Mouse (Mus musculus): ENCODE data around the gene Cwc25. TPM values are rescaled to one million over a fixed set of nuclear protein-coding genes. Genes with fewer than 3 reads are reported as not detected.
A peak's percentile ranks its signal among the peaks of the same experiment; 100 is the strongest.

The Cwc25 gene
- total RNA-seq (2015; ENCODE audit: low replicate concordance) (8.3 and 13.8 TPM in 2 replicates), total RNA-seq (2017; ENCODE audit: low replicate concordance) (8.8 and 19.1 TPM in 2 replicates)

GRCm38 (mm10) chr11:97766154-97766881 is at the start of gene Cwc25:
Cwc25 (minus strand) TSS chr11:97766556.
- peak; percentile 99 for ATAC-seq (replicated peaks; ENCODE audit: low FRiP score, poor library complexity, severe bottlenecking)

- ATAC-seq (replicated peaks; ENCODE audit: low FRiP score, poor library complexity, severe bottlenecking), result no peak
Observed at GRCm38 (mm10) chr11:97815736-97816135, 49.4 kb upstream of the Cwc25 start.

DNA sequence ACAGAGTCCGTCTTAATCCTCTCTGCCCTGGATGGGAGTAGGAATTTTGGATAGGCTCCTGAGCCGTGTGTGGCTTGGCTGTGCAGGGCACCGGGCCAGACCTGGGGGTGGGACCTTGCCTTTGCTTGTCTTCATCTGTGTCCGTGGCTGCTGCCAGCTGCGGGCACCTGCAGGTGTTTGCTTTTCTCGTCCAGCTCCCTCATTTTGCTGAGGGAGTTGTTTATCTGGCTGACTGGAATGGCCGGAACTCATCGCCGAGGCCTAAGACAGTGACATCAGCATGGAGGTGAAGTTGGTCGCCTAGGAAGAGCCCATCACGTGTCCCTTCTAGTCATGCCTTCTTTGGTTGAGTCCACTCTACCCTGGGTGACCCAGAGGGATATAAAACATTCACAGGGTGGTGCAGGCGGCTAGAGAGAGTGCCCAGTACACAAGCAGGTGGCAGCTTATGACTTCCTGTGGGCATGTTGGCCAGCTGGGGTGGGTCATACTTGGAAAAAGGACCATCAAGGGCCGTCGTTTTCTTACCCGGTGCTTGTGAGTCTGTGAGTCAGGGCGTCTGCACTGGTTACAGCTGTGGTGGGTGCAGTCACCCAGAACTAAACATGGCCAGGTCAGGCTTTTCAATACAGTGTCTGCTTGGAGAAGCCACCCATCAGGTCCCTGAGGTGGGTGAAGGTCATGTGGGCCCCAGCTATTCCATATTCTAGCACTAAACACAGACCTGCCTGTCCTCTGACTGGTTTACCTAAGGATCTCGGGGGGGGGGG is 47.6 kb upstream of the Cwc25 start:
- ATAC-seq (replicated peaks; ENCODE audit: low FRiP score, poor library complexity, severe bottlenecking), result no peak

DNA sequence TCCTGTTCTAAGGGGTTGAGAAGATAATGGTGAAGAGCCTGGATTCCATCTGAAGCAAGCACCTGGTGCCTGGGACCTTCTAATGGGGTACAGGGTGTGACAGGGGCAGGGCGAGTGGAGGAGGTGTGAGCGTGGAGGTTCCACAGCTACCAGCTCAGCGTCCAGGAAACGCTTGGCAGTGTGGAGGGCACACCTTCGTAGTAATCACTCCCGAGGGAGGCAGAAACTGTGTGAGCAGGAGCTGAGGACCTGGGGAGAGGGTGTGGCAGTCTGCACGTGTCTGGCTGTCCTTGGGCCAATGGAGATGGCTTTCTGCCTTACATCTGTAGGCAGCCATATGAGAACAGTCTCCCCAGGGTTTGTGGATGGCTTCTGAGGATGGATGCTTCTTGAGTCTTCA is 46.7 kb upstream of the Cwc25 start:
- ATAC-seq (replicated peaks; ENCODE audit: low FRiP score, poor library complexity, severe bottlenecking), result no peak

- ATAC-seq (replicated peaks; ENCODE audit: low FRiP score, poor library complexity, severe bottlenecking), result no peak
Observed at GRCm38 (mm10) chr11:97812491-97812921, 46.1 kb upstream of the Cwc25 start.

- ATAC-seq (replicated peaks; ENCODE audit: low FRiP score, poor library complexity, severe bottlenecking), result no peak
Observed at GRCm38 (mm10) chr11:97811569-97812362, 45.4 kb upstream of the Cwc25 start.

DNA sequence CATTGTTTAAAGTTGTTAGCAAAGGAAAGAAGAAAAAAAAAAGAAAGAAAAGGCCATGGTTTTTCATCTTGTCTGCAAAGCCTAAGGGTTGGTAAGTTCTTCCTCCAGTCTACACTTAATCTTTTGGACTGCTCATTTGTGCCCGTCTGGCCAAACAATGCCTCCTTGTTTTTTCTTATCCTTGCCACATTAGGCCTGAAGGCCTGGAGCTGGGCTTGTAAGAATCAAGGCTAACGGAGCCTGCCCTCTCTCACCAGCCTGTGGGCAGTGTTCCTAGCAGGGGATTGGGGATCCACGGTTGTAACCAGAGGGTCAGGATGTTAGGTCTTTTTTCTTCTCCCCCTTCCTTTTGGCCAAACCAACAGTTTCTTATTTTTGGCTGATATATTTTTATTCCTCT is 44.6 kb upstream of the Cwc25 start:
- ATAC-seq (replicated peaks; ENCODE audit: low FRiP score, poor library complexity, severe bottlenecking), result no peak

DNA sequence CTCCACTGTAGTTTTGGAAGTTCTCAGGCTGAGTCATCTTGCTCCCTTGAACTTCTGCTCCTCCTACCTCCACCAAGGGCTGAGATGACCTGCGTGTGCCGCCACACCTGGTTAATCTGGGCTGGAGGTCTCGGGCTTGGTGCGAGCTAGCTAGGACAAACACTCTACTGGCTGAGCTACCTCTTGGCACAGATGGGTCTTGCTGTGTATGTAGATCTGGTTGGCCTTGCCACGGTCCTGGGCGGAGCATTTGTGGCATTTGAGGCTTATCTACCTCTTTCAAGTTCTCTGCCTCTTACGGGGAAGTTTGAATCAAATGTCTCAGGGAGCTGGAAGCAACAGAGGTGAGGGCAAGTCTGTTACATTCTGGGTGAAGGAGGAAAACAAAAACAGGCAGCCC is 44.0 kb upstream of the Cwc25 start:
- no peak for ATAC-seq (replicated peaks; ENCODE audit: low FRiP score, poor library complexity, severe bottlenecking)

DNA sequence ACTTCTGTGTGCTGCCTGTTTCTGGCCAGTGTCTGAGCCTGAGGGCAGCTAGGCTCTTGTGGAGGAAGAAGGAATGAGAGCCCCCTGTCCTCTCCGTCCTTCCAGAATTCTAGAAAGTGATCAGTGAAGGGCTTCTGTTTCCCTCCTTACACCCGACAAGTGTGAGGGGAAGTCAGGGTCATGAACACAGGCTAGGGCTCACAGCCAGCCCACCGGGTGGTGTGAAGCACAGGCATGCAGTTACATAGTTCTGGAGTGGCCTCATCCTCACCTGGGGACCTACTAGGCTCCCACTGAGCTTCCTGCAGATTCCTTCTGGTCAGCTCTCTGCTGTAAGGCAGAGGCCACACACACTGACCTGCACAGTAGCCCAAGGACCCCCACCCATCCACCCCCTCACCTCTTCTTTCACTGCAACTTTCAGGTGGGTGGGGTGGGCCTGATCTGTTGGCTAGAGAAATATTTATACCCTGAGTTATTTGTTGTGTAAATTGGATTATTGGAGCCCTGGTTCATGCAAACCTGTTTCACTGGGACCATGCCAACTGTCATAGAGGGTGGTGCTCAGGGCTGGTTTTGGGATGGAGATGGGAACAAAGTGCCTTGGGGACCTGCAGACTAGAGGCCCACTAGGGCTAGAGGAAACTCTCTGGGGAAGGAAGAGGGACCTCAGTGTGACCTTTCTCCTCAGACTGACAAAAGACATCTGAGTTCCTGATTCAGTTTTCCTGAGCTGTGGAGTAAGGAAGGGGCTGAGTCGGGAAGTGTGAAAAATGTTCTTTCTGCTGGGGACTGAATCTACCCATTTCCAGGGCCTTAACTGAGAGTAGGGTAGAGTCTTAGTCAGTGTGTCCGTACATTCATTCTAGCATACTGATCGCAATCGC is 43.1 kb upstream of the Cwc25 start:
- no peak for ATAC-seq (replicated peaks; ENCODE audit: low FRiP score, poor library complexity, severe bottlenecking)

GRCm38 (mm10) chr11:97808621-97809234 is 42.4 kb upstream of the Cwc25 start:
- ATAC-seq (replicated peaks; ENCODE audit: low FRiP score, poor library complexity, severe bottlenecking), result no peak

DNA sequence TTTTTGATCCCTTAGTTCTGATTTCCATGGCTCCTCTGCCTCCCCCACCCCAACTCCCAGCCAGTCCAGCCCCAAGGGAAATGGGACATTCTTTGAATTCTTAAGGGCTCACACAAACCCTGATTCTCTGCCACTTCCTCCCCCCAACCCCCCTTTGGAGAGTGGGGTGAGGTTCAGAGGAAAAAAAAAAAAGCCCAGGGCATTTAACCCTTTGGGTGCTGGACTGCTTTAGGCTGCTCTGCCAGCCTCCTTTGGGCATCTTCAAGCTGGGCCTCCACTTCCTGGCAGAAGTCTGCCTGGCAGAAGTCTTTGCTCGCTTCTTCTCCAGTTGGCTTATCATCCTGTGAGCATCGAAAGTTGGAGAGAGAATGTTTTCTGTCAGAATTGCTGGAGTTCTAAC is 41.7 kb upstream of the Cwc25 start:
- no peak for ATAC-seq (replicated peaks; ENCODE audit: low FRiP score, poor library complexity, severe bottlenecking)

GRCm38 (mm10) chr11:97807626-97808025 is 41.3 kb upstream of the Cwc25 start:
- no peak for ATAC-seq (replicated peaks; ENCODE audit: low FRiP score, poor library complexity, severe bottlenecking)

DNA sequence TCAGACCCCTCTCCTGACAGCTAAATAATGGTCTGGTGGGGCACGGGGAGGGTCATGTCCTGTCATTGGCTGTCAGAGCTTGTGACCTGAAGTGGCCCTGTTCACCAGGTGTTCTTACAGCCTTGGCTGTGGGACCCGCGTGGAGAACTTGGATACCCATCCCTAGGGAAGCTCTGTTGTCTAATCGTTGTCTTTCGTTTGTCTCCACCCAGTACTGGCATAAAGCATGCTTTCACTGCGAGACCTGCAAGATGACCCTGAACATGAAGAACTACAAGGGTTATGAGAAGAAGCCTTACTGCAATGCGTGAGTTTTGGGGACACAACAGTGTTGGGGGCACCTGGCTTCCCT is 40.2 kb upstream of the Cwc25 start:
- ATAC-seq (replicated peaks; ENCODE audit: low FRiP score, poor library complexity, severe bottlenecking), result no peak

GRCm38 (mm10) chr11:97805662-97806612 is 39.6 kb upstream of the Cwc25 start:
- no peak for ATAC-seq (replicated peaks; ENCODE audit: low FRiP score, poor library complexity, severe bottlenecking)

GRCm38 (mm10) chr11:97804841-97805661 is 38.7 kb upstream of the Cwc25 start:
- no peak for ATAC-seq (replicated peaks; ENCODE audit: low FRiP score, poor library complexity, severe bottlenecking)

GRCm38 (mm10) chr11:97803847-97804246 is 37.5 kb upstream of the Cwc25 start:
- no peak for ATAC-seq (replicated peaks; ENCODE audit: low FRiP score, poor library complexity, severe bottlenecking)

DNA sequence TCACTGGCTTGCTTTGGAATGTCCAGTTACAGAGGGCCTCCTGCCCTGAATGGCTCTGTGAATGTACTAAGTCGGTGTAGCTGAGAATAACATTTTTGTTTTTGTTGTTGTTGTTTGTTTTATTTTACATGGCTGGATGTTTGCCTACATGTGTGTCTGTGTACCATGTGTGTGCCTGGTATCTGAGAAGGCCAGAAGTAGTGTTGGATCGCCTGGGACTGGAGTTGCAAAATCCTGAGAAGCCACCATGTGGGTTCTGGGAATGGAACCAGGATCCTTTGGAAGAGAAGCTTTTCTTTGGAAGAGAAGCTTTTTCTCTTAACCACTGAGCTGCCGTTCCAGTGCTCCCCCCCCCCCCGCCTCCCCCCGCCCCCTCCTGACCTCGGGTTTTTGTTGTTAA is 36.1 kb upstream of the Cwc25 start:
- ATAC-seq (replicated peaks; ENCODE audit: low FRiP score, poor library complexity, severe bottlenecking), result no peak
